Mouse (Mus musculus) intestine, embryonic 14.5 days (tissue): ENCODE data around the gene Cga. TPM values are rescaled to one million over a fixed set of nuclear protein-coding genes. Genes with fewer than 3 reads are reported as not detected.
A peak's percentile ranks its signal among the peaks of the same experiment; 100 is the strongest.
"Not testable (repeated sequence)": the region's sequence is repeated elsewhere in the genome, so short reads cannot be mapped to it uniquely, and the experiment has no call there.

Experiments used
- ATAC-seq: fragments of 200-750 bp; cut with Nextera tagmentation; replicated peaks from 2 replicates; pipeline ENCODE4 v1.8.0; 2017; ENCODE audit warnings: low read depth, moderate number of reproducible peaks, moderate TSS enrichment, moderate library complexity; ENCODE audit not compliant: low FRiP score, low TSS enrichment
- DNase-seq: peaks from one replicate; pipeline ENCODE4 v3.0.0-alpha.2; 2018; ENCODE audit warnings: low spot score
- H3K27ac ChIP-seq: fragments of 300-500 bp; sonication (generic); 2 replicates; pipeline ENCODE4 v1.5.1; 2014; ENCODE audit warnings: low read depth, mild to moderate bottlenecking, control low read depth
- H3K27me3 ChIP-seq: fragments of 300-500 bp; sonication (generic); replicated peaks from 2 replicates; pipeline ENCODE4 v1.6.1; 2014; ENCODE audit warnings: low read length, control low read depth; ENCODE audit not compliant: control insufficient read depth, insufficient read depth
- H3K36me3 ChIP-seq: fragments of 300-500 bp; sonication (generic); 2 replicates; pipeline ENCODE4 v1.6.1; 2014; ENCODE audit warnings: low read length, control low read depth; ENCODE audit not compliant: control insufficient read depth, insufficient read depth
- H3K4me1 ChIP-seq: fragments of 300-500 bp; sonication (generic); replicated peaks from 2 replicates; pipeline ENCODE4 v1.6.1; 2014; ENCODE audit warnings: low read length, control low read depth, mixed read lengths; ENCODE audit not compliant: control insufficient read depth, insufficient read depth
- H3K4me2 ChIP-seq: fragments of 300-500 bp; sonication (generic); 2 replicates; pipeline ENCODE4 v1.6.1; 2014; ENCODE audit warnings: low read length
- H3K4me3 ChIP-seq: fragments of 300-500 bp; sonication (generic); 2 replicates; pipeline ENCODE4 v1.5.1; 2014; ENCODE audit warnings: low read depth, low read length, control low read depth, mixed read lengths
- H3K9ac ChIP-seq: fragments of 300-500 bp; sonication (generic); 2 replicates; pipeline ENCODE4 v1.6.1; 2014; ENCODE audit warnings: mild to moderate bottlenecking, low read length
- H3K9me3 ChIP-seq: fragments of 300-500 bp; sonication (generic); 2 replicates; pipeline ENCODE4 v1.6.1; 2016; ENCODE audit warnings: low read length, control low read depth; ENCODE audit not compliant: control insufficient read depth
- WGBS: fragments of 180-500 bp; shearing (Covaris S2); extraction: QIAGEN DNeasy Blood & Tissue Kit; methylation state at CpG from one replicate; pipeline ENCODE4 v1.1.7; 2014; 5-methylcytosine and 5-hydroxymethylcytosine counted together
- polyA plus RNA-seq: library from polyadenylated mRNA; unstranded; fragments of >200 nt; fragmentation: Nextera tagmentation; extraction: Ambion mirVana; gene quantifications from 2 replicates; pipeline ENCODE4 v1.2.1, GENCODE M21; 2014

Cga gene
- polyA plus RNA-seq, 1 experiment from 2014 or later = not detected

DNA sequence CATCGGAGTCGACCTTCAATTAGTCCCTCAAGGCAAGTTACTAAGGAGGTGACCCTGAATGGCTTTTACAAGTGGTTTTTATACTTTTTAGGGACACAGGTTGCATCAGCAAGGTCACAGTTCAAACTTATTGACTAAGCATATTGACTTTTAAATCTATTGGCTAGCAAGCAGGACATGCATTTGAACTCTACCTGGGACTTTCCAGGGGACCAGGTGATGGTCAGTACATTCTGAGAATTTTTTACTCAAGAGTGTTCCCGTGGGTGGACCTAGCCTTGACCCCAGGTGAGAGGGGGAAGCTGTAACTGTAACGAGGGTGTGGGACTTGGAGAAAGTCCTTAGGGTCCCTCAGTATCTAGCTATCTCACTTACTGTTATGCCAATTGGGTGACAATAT lies 7.6 kb downstream of the Cga start:
- no peaks in the 10 kb centered on the region for H3K36me3 ChIP-seq
- H3K27ac ChIP-seq = no peak overlapping the region
- H3K27me3 ChIP-seq = no peaks in the 10 kb centered on the region
- 73% methylated on average over 4 of the region's 4 CpGs for WGBS
- H3K4me2 ChIP-seq = no peak overlapping the region
- ATAC-seq (no peak), DNase-seq (no peak)
- no peaks in the 10 kb centered on the region; the same call in 1 of the 2 replicates for H3K4me1 ChIP-seq
- H3K4me3 ChIP-seq = no peak overlapping the region
- no peaks in the 10 kb centered on the region for H3K9me3 ChIP-seq
- H3K9ac ChIP-seq = no peak overlapping the region

DNA sequence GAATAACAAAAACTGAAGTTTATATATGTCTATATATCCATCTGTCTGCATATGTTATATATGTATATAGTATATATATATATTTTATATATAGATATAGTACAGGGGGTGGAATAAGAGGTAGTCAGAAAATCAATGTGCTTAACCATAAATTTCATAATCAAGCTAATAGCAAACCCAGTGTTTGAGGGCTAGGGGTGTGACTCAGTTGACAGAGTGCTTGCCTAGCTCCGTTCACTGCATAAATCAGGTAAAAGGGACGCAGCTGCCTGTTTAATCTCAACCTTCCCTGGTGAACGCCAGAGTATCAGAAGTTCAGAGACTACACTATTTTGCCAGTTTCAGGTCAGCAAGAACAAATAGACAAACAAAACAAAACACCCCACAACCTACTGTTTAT lies 8.0 kb downstream of the Cga start:
- not testable (repeated sequence) for H3K27ac ChIP-seq, H3K4me2 ChIP-seq, H3K9me3 ChIP-seq, H3K4me3 ChIP-seq, H3K27me3 ChIP-seq, H3K9ac ChIP-seq, DNase-seq, H3K36me3 ChIP-seq, H3K4me1 ChIP-seq, ATAC-seq
- 43% methylated on average over 3 of the region's 3 CpGs for WGBS

DNA sequence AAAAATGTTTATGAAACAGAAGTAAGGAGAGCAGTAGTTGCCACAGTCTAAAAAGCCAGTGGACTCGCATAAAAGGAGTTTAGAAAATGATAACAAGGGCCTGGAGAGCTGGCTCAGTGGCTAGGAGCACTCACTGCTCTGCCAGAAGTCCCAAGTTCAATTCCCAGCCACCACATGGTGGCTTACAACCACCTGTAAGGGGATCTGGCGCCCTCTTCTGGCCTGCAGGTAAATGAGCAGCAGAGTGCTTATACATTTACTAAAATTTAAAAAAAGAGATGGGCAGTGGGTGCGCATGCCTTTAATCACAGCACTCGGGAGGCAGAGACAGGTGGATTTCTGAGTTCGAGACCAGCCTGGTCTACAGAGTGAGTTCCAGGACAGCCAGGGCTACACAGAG lies 11.8 kb downstream of the Cga start:
- no peak overlapping the region for H3K9ac ChIP-seq
- H3K4me2 ChIP-seq = no peak overlapping the region
- H3K9me3 ChIP-seq = no peaks in the 10 kb centered on the region
- DNase-seq (no peak), ATAC-seq (no peak)
- WGBS = 70% methylated on average over 5 of the region's 5 CpGs
- H3K4me1 ChIP-seq = no peaks in the 10 kb centered on the region; the same call in 1 of the 2 replicates
- H3K36me3 ChIP-seq = no peaks in the 10 kb centered on the region
- no peak overlapping the region for H3K27ac ChIP-seq
- no peak overlapping the region for H3K4me3 ChIP-seq
- H3K27me3 ChIP-seq = no peaks in the 10 kb centered on the region

DNA sequence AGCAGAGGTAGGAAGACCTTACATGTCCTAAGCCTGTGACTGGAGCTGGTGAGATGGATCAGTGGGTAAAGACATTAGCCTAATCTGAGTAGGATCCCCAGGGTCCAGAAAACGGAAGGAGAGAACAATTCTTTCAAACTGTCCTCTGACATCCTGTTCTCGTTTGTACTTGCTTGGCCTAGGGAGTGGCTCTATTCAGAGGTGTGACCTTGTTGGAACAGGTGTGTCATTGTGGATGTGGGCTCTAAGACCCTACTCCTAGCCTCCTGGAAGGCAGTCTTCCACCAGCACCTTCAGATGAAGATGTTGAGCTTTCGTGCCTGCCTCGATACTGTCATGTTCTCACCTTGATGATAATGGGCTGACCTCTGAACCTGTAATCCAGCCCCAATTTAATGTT lies 12.6 kb downstream of the Cga start:
- Histone ChIP-seq H3K27me3 (no peaks in the 10 kb centered on the region), H3K4me3 (no peak overlapping the region), H3K4me2 (no peak overlapping the region), H3K27ac (no peak overlapping the region), H3K9me3 (no peaks in the 10 kb centered on the region), H3K4me1 (no peaks in the 10 kb centered on the region; the same call in 1 of the 2 replicates), H3K36me3 (no peaks in the 10 kb centered on the region), H3K9ac (no peak overlapping the region)
- DNase-seq (no peak), ATAC-seq (no peak)
- WGBS = 82% methylated on average over 4 of the region's 4 CpGs

DNA sequence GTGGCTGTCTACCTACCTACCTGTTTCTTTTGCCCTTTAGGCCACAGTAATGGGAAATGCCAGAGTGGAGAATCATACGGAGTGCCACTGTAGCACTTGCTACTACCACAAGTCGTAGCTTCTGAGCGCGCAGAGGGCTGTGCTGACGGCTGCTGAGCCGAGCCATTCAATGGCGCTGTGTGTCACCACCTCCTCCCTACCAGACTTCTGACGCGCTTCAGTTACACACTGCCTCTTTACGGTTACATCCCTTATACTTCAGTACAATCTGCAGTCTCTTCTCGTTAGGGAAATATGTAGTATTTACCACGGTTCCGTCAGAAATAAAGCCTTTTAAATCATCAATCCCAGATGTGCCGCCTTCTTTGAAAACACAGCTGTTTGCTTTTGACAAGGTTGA lies 13.4 kb downstream of the Cga start:
- H3K36me3 ChIP-seq = no peaks in the 10 kb centered on the region
- H3K27me3 ChIP-seq = no peaks in the 10 kb centered on the region
- no peaks in the 10 kb centered on the region for H3K9me3 ChIP-seq
- H3K9ac ChIP-seq = no peak overlapping the region
- DNase-seq = no peak
- H3K4me2 ChIP-seq = 0 out of 2 replicates have a peak overlapping the region, but pooled peaks have one; percentile 1
- WGBS = 39% methylated on average over 14 of the region's 14 CpGs
- ATAC-seq = 0 out of 2 replicates have a peak, but pooled peaks have one; percentile 42
- H3K27ac ChIP-seq = no peak overlapping the region
- H3K4me1 ChIP-seq = no peaks in the 10 kb centered on the region; the same call in 1 of the 2 replicates
- H3K4me3 ChIP-seq = no peak overlapping the region

DNA sequence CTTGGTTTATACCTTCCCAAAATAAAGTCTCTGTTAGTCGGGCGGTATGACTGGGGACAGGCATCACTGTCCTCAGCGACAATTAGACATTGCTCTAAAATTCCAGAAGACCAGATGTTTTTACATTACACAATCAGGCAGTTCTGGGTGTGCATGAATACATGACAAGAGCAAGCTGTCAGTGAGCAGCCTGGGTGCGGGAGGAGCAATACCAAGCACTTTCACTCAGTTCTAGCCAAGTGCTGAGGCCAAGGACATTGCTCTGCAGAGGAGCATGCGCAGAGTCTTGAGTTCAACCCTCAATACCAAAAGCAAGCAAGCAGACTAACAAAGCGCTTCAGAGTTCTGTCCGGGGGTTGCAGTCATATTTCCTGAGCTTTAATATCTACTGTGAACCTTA lies 14.5 kb downstream of the Cga start:
- Histone ChIP-seq H3K36me3 (no peaks in the 10 kb centered on the region), H3K27me3 (no peaks in the 10 kb centered on the region), H3K9me3 (no peaks in the 10 kb centered on the region), H3K27ac (no peak overlapping the region), H3K4me3 (no peak overlapping the region), H3K4me2 (no peak overlapping the region), H3K4me1 (no peaks in the 10 kb centered on the region; the same call in 1 of the 2 replicates), H3K9ac (no peak overlapping the region)
- WGBS = 61% methylated on average over 7 of the region's 7 CpGs
- no peak for DNase-seq
- ATAC-seq = no peak

DNA sequence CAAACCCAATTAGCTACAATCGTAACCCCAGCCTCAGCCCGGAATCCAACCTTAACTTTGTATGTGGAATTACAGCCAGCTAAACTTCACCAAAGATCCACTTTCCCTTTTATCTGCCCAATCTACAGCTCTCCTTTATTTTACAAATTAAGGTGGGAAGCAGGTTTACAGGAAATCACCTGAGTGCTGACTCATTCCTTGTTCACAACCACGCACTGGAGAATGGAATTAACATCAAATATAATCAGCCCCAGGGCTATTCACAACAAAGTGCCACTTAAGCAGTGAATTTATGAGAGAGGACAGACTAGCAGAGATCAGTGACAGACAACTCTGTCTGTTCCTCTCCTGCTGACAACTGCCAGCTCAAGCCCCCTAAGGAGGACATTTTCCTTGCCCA lies 17.8 kb downstream of the Cga start:
- H3K9me3 ChIP-seq = no peaks in the 10 kb centered on the region
- no peaks in the 10 kb centered on the region; the same call in 1 of the 2 replicates for H3K4me1 ChIP-seq
- H3K27ac ChIP-seq = no peak overlapping the region
- no peak overlapping the region for H3K4me3 ChIP-seq
- H3K4me2 ChIP-seq = no peak overlapping the region
- DNase-seq (no peak), ATAC-seq (no peak)
- no peaks in the 10 kb centered on the region for H3K27me3 ChIP-seq
- H3K36me3 ChIP-seq = no peaks in the 10 kb centered on the region
- no peak overlapping the region for H3K9ac ChIP-seq
- WGBS = 55% methylated on average over 3 of the region's 3 CpGs

DNA sequence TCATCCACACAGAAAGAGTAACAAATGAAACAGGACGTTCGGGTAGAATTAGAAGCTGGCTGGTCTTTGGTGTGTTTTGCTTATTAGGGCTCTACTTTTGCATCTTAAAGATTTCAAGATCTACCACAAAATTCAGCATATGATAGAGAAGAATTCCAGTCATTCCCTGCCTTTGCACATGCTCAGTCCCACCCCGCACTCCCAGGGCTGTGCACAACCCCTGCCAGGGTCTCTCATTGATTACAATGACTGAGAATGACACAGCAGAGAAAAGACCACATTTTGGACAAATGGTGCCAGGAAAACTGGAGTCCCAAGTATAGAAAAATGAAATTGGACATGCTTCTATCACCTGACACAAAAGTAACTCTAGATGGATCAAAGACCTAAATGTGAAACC lies 18.6 kb downstream of the Cga start:
- Histone ChIP-seq H3K9ac (no peak overlapping the region), H3K4me3 (no peak overlapping the region), H3K27me3 (no peaks in the 10 kb centered on the region), H3K36me3 (no peaks in the 10 kb centered on the region), H3K4me1 (no peaks in the 10 kb centered on the region), H3K27ac (no peak overlapping the region), H3K9me3 (no peaks in the 10 kb centered on the region), H3K4me2 (no peak overlapping the region)
- no peak for ATAC-seq
- no peak for DNase-seq
- 82% methylated on average over 3 of the region's 3 CpGs for WGBS

DNA sequence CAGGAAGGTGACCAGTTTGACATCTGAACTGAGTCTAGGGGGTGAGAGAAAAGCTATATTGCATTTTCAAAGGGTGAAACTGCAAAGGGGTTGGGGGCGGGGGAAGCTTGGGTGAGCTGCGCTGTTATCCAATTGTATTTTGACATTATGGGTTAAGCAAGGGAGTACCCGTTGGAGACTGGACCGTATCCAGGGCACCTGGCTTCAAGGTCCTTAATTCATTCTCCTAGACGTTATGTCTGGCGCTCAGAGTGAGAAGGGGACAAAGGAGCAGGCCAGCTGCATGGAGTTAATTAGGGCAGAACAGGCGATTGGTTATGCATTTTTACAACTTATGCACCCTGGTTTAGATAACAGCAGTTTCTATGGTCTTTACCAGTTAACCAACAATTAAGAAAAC lies 23.8 kb downstream of the Cga start:
- WGBS = 57% methylated on average over 7 of the region's 7 CpGs
- no peak overlapping the region for H3K4me3 ChIP-seq
- H3K9ac ChIP-seq = no peak overlapping the region
- ATAC-seq = no peak
- H3K27ac ChIP-seq = no peak overlapping the region
- H3K4me2 ChIP-seq = no peak overlapping the region
- no peak for DNase-seq
- no peaks in the 10 kb centered on the region for H3K36me3 ChIP-seq
- no peaks in the 10 kb centered on the region for H3K9me3 ChIP-seq
- no peaks in the 10 kb centered on the region for H3K4me1 ChIP-seq
- no peaks in the 10 kb centered on the region for H3K27me3 ChIP-seq
